Mouse (Mus musculus): Measurements from ENCODE around the gene Slc24a2.

Gene Slc24a2

DNA sequence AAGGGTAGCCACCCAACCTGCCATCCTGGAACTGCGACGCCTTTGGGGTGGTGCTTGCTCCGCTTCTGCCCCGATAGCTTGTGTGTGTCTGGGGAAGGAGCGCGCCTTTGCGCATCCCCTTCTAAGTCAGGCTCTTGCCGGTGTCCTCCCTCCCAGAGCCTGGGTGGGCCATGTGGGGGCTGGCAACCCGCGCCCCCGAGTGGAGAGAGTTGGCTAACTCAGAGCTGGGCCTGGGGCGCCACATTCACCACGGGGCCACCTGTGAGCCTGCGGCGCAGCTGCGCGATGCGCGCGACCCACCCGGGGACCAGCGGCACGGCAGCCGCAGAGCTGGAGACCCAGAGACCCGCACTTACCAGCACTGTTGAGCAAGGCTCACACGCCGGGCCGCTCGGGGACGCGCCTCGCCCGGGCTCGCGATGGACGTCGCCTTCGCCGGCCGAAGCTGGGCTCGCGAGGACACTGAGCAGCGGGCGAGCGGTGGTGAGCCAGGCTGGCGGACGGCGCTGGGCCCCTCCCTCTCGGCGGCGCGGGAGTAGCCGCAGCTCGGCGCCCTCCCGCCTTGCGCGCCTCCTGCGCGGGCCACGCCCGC lies at the start of gene Slc24a2:
Gene Slc24a2, minus strand, starts transcription at position 518 of the 592 bp plus-strand sequence.
- DNase-seq (ENCODE audit: low read depth, low spot score): peak; percentile 49

DNA sequence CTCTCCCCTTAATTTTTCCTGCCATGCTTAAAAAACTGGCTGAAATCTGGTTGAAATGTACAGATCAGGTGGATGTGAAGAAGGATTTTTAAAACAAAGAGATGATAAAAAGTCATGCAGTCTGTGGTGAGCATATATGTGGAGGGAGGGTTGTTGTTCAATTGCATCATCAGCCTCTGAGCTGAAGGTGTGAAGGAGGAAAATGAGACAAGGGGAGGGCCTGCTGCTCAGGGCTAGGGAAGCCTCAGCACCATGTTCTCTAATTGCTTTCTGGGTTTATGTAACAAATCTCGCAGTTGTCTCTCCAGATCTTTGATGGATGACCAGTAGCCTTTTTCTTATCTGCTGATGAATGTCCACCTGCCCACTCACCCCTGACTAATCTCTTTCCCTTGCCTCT lies 44.5 kb upstream of the Slc24a2 start:
- DNase-seq (ENCODE audit: low read depth, low spot score): no peak

DNA sequence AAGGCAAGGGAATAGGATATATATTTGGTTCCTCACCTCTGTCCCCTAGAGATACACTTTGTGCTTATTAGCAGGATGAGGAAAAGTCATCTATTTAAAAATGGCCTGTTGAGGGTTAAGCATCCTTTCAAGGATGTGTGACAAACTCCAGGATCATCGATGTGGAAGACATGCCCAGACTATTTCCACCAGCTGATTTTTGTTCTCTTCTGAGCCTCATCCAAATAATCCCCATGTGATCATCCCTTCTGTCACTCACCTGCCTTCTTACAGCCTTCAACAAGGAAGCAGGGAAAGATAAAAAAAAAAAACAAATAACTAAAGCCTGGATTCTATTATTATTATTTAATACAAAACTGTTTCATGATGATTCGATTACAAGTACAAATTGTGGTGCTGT lies 44.0 kb upstream of the Slc24a2 start:
- no peak for DNase-seq (ENCODE audit: low read depth, low spot score)

DNA sequence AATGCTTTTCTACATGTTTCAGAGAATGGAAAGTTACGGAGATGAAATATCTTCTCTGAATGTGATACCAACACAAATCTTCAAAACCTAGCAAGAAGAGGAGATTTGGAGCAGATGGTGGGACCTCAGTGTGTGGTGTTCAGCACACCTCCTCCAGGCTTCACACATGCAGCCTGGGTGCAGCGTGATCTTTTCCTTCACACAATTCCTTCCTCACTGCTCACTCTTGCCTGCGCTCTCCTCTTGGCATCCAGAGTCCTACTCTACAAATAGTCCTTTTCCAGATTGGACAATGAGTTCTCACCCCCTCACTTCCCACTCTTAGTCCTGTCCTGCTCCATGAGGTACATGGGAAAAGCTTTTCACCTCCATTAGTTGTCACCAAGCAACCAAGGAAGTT lies 43.2 kb upstream of the Slc24a2 start:
- DNase-seq (ENCODE audit: low read depth, low spot score): no peak

- DNase-seq (ENCODE audit: low read depth, low spot score): peak; percentile 22
Measured at GRCm38 (mm10) chr4:87229224-87229959, 885 bp downstream of the Slc24a2 start.

DNA sequence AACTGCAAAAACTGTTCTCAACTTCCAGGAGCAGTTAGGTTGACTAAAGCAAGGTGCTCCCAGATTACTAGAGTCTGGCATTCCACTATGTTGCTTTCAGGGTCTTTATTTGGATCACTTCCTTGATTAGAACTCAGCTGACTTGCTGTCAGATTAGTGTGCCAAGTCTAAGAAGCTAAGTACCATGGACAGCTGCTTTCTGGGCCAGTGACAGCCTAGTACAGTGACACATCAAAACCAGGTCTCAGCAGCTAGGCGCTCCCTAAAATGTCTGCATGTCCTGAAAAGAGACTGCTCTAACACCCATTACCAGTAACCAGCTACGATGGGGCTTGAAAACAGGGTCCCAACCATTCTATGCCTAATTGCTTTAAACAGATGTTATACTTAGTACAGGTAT lies 8.7 kb downstream of the Slc24a2 start:
- DNase-seq (ENCODE audit: low read depth, low spot score): peak; percentile 68

- no peak for DNase-seq (ENCODE audit: low read depth, low spot score)
Measured at GRCm38 (mm10) chr4:87218196-87218595, 12.1 kb downstream of the Slc24a2 start.

DNA sequence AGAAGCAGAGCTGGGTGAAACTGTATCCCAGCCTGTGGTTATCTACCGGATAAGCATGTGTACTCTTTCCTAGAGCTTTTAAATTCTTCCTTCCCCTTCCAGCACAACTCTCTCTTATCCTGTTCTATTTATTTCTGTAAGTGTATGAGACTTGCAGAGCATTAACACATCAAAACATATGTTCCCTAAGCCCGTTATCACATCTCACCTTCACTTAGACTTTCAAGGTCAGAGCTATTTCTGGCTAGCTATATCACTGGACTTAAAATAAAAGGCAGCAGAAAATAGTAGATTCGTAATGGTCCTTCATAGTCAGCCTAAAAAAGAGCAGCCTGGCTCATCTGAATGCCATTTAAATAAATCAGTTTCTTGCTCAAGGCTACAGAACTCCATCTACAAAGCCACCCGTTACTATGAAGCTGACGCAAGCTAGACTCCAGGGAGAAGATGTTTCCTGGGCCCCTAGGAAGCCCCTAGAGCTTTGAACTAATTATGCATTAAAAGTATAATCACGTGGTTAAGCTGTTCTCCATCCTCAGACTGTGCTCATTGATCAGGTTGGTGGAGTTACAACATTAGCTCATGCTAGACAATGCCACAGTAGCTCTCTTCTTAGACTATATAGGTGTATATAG lies 18.8 kb downstream of the Slc24a2 start:
- DNase-seq (ENCODE audit: low read depth, low spot score): no peak

DNA sequence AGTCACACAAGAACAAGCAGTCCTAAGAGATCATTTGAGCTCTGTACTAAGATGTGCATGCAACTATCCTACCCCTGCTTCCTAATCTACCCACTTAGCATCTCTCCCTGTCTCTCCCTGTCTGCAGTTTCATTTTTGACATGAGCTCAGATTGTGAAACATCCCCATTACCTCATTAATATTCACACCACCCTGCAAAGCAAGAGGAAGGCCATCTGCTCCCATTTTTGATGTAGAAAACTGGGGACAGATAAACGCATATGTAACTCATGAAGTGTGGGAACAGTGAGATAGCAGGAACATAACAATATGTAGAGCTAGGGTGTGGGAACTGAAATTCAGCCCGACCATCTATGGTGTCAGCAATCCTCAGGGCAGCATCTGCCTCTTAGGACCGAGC lies 19.7 kb downstream of the Slc24a2 start:
- no peak for DNase-seq (ENCODE audit: low read depth, low spot score)

DNA sequence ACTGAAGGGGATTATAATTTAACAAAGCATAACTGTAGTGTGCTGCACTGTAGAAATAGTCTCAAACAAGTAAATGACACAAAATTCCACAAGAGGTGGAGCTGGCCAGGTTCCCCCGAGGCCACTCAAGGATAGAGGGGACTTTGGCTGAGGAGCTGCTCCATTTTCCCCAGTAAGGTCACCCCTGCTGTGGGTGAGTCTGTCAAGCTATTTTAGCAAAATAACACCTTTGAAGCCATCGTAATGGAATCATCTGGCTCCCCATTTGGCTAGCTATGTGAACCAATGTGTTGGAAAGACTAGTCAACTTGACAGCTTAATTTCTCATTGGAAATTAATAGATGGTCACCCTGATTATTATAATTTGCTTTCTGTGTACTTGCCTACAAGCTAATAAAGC lies 28.2 kb downstream of the Slc24a2 start:
- no peak for DNase-seq (ENCODE audit: low read depth, low spot score)

GRCm38 (mm10) chr4:87201229-87201628 lies 29.0 kb downstream of the Slc24a2 start:
- no peak for DNase-seq (ENCODE audit: low read depth, low spot score)

DNA sequence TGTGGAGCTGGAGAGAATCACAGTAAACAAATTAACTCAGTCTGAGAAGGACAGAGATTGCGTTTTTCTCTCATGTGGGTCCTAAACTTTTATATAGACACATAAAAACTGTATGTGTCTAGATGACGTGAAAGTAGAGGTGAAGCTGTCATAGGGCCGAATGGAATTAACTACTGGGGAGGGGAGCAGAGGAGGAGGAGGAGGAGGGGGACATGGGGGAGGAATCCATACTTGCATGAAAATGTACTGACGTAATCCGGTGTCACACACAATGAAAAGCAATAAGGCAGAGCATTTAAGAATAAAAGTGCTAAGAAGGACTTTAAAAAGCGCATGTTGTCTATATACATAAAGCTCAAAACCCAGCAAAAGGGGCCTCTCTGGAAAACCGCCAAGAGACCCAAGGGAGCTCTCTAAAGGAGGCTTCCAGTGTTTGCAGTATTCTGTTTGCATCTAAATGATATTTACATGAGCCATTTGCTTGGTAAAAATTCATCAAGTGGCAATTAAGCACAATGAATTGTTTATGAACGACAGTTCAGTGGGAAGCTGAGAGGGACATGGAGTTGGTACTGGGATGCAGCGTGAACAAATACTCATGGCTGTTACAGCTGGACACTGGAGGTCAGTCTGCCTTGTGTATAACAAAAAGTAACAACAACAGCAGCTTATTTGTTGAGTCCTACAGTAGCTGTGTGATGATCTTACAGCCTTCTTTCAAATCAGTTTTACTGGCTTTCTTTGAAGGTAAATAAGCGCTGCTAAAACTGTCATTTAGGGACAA lies 45.9 kb downstream of the Slc24a2 start:
- DNase-seq (ENCODE audit: low read depth, low spot score): no peak

GRCm38 (mm10) chr4:87177116-87177515 lies 53.2 kb downstream of the Slc24a2 start:
- peak; percentile 9 for DNase-seq (ENCODE audit: low read depth, low spot score)

GRCm38 (mm10) chr4:87163945-87164344 lies 66.3 kb downstream of the Slc24a2 start:
- no peak for DNase-seq (ENCODE audit: low read depth, low spot score)

- no peak for DNase-seq (ENCODE audit: low read depth, low spot score)
Measured at GRCm38 (mm10) chr4:87158053-87158452, 72.2 kb downstream of the Slc24a2 start.

- no peak for DNase-seq (ENCODE audit: low read depth, low spot score)
Measured at GRCm38 (mm10) chr4:87151990-87152389, 78.3 kb downstream of the Slc24a2 start.

DNA sequence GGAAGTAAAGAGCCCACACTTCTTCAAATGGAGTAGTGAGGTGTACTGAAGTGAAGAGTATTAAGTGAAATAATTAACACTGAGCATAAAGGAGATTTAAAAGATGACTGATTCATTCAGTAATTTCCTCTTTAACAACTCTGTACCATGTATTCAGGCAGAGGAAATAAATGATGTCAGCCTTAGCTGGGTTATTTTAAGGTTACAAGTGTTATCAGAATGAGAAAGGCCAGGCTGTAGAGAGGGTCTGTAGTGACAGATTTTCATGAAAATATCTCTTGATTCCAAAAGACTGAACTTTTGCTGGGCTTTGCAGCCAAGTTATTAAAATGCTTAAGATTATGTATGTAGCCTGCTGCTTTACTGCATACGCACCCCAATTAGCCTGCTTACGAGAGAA lies 80.7 kb downstream of the Slc24a2 start:
- DNase-seq (ENCODE audit: low read depth, low spot score): no peak

DNA sequence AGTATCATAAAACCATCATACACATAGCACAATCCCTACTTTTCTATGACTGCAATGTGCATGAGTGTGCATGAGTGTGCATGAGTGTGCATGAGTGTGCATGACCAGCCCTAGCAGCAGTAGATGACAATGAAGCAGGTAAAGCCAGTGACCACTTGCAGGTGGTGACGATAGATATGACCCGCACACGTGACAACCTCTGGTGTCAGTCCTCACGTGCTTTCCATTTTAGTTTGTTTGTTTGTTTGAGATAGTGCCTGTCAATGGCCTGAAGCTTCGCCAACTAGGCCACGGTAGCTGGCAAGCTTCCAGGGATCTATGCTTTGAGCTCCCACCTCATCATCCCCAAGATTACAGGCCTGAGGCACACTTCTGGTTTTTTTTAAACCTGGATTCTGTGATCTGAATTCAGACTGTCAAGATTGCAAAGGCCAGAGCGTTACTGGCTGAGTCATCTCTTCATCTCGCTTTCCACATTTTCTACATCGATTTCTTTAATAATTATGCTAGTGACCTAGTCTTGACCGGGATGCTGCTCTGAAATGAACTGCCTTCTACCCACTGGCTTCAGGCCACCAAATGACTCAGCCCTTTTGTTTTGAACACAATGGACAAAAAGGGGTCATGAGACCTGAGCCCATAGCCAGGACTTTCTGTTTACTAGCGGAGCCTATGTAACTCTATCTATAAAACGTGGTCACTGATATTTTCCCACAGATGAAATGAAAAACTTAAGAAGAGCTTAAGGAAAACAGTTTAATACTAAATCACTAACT lies 88.5 kb downstream of the Slc24a2 start:
- DNase-seq (ENCODE audit: low read depth, low spot score): no peak

GRCm38 (mm10) chr4:87140901-87141300 lies 89.4 kb downstream of the Slc24a2 start:
- DNase-seq (ENCODE audit: low read depth, low spot score): no peak

- no peak for DNase-seq (ENCODE audit: low read depth, low spot score)
Measured at GRCm38 (mm10) chr4:87132525-87132924, 97.8 kb downstream of the Slc24a2 start.

GRCm38 (mm10) chr4:87126756-87127155 lies 103.5 kb downstream of the Slc24a2 start:
- DNase-seq (ENCODE audit: low read depth, low spot score): no peak

All from ES-CJ7 (cell line).